Mouse (Mus musculus) small intestine, adult 2 months (tissue): ENCODE measurements around the gene S1pr2. TPM values are rescaled to one million over a fixed set of nuclear protein-coding genes. Genes with fewer than 3 reads are reported as not detected.
"Not testable (repeated sequence)": the region's sequence is repeated elsewhere in the genome, so short reads cannot be mapped to it uniquely, and the experiment has no call there.

Source experiments
- H3K27ac ChIP-seq: fragments of 200-500 bp; 2 replicates; pipeline ENCODE4 v1.5.1; 2012; ENCODE audit warnings: low read depth, low read length, control low read depth, inconsistent platforms; ENCODE audit not compliant: insufficient read depth
- H3K27me3 ChIP-seq: fragments of 200-500 bp; 2 replicates; pipeline ENCODE4 v1.6.1; 2012; ENCODE audit warnings: mild to moderate bottlenecking, moderate library complexity, low read length, inconsistent platforms; ENCODE audit not compliant: control insufficient read depth, insufficient read depth
- H3K36me3 ChIP-seq: fragments of 200-500 bp; 2 replicates; pipeline ENCODE4 v1.6.1; 2012; ENCODE audit warnings: mild to moderate bottlenecking, low read length, control low read depth, inconsistent platforms; ENCODE audit not compliant: control insufficient read depth, insufficient read depth
- H3K4me1 ChIP-seq: fragments of 200-500 bp; 2 replicates; pipeline ENCODE4 v1.6.1; 2012; ENCODE audit warnings: low read length, inconsistent platforms, mixed read lengths; ENCODE audit not compliant: control insufficient read depth, insufficient read depth, insufficient read length
- H3K4me3 ChIP-seq: fragments of 200-500 bp; 2 replicates; pipeline ENCODE4 v1.5.1; 2012; ENCODE audit warnings: low read depth, mild to moderate bottlenecking, control low read depth, inconsistent platforms, low read length, moderate library complexity
- CTCF ChIP-seq: fragments of 200-500 bp; IDR thresholded peaks from 2 replicates; pipeline ENCODE4 v1.5.1; 2012; ENCODE audit warnings: low read depth, mild to moderate bottlenecking, control low read depth, inconsistent platforms, low read length, moderate library complexity, mixed read lengths; ENCODE audit not compliant: insufficient replicate concordance, insufficient read length; ENCODE audit errors: extremely low read depth
- POLR2A ChIP-seq: fragments of 200-500 bp; IDR thresholded peaks from 2 replicates; pipeline ENCODE4 v1.6.1; 2012; ENCODE audit warnings: low read depth, mild to moderate bottlenecking, control low read depth, inconsistent platforms, low read length, moderate library complexity
- WGBS: fragments of 180-500 bp; shearing (Covaris S2); methylation state at CpG from one replicate; pipeline ENCODE4 v1.1.7; 2018; 5-methylcytosine and 5-hydroxymethylcytosine counted together
- polyA plus RNA-seq: library from polyadenylated mRNA; depleted of rRNA; stranded (reverse); fragments of >200 nt; gene quantifications from 2 replicates; pipeline ENCODE4 v1.2.3, GENCODE M21; 2012

S1pr2 gene
- polyA plus RNA-seq, 1 experiment: 2.9 TPM

DNA sequence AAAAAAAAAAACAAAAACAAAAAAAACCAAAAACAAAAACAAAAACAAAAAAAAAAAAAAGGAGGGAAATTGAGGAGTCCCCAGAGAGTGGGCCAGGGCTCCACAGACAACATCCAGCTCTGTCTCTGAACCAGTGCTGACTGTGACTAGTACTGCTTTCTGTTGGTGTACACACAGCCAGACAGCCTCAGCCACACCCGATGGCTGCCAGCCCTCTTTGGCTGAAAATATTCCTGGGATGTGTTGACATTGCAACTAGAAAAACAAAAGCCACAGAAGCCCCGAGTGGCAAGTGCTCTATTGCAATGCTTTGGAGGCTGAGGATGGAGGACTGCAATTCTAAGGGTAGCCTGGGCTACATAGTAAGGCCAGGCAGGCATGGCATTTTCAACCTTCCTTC is 33.8 kb upstream of the S1pr2 start:
- Histone ChIP-seq H3K27ac (no peak overlapping the region), H3K4me1 (peaks cover 7% of the 10 kb centered on the region; the same call in 1 of the 2 replicates), H3K27me3 (no peaks in the 10 kb centered on the region), H3K36me3 (peaks cover 27% of the 10 kb centered on the region), H3K4me3 (no peak overlapping the region)
- WGBS: 22% methylated on average over 2 of the region's 2 CpGs
- TF ChIP-seq POLR2A (no peak), CTCF (no peak)

DNA sequence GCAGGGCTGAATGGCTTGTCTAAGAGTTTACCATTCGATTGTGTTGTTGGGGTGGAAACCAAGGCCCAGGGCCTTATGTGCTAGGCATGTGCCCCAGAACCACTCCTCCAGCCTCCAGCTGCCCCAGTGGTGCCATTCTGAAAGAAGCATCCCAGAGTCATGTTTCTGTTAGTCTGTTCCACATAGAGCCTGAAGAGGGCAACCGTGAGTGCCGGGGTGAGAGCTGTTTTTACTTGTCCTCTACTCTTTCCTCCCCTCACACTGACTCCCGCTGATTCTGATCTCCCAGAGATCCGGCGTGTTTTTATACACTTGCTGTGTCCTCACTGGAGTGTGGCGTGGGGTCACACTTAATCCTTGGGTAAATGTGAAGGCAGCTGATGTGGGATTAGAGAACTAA is 31.4 kb upstream of the S1pr2 start:
- H3K36me3 ChIP-seq: peaks cover 35% of the 10 kb centered on the region
- H3K27me3 ChIP-seq: no peaks in the 10 kb centered on the region
- peaks cover 2% of the 10 kb centered on the region; the same call in 1 of the 2 replicates for H3K4me1 ChIP-seq
- no peak for TF ChIP-seq POLR2A
- TF ChIP-seq CTCF: no peak
- no peak overlapping the region for H3K27ac ChIP-seq
- H3K4me3 ChIP-seq: no peak overlapping the region
- 85% methylated on average over 7 of the region's 7 CpGs for WGBS

DNA sequence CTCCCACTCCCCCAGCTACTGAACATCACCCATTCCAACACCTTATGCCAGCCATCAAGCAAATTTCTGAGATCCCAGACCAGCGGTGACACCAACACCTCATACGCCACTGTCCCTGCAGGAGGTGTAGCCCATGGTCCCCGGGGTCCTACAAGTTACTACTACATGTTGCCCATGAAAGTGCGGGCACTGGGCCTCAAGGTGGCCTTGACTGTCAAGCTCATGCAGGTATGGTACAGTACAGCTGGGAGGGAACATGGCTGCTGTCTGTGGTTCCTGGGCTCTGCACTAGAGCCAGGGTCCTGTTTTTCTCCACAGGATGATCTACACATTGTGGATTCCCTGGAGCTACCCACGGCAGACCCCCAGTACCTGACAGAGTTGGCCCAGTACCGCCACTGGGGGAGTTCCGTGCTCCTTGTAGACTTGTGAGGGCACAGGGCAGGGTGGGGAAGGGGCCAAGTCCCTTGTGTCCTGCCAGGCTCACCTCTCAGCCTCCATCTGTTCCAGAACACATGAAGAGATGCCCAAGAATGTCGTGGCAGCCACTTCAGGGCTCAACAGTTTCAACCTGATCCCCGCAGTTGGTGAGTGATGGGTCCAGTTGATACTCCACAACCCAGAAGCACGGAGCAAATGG is 30.9 kb upstream of the S1pr2 start:
- WGBS: 92% methylated on average over 10 of the region's 10 CpGs
- peaks cover 2% of the 10 kb centered on the region; the same call in 1 of the 2 replicates for H3K4me1 ChIP-seq
- H3K27me3 ChIP-seq: no peaks in the 10 kb centered on the region
- H3K27ac ChIP-seq: no peak overlapping the region
- peaks cover 35% of the 10 kb centered on the region for H3K36me3 ChIP-seq
- no peak overlapping the region for H3K4me3 ChIP-seq
- TF ChIP-seq CTCF (no peak), POLR2A (no peak)

DNA sequence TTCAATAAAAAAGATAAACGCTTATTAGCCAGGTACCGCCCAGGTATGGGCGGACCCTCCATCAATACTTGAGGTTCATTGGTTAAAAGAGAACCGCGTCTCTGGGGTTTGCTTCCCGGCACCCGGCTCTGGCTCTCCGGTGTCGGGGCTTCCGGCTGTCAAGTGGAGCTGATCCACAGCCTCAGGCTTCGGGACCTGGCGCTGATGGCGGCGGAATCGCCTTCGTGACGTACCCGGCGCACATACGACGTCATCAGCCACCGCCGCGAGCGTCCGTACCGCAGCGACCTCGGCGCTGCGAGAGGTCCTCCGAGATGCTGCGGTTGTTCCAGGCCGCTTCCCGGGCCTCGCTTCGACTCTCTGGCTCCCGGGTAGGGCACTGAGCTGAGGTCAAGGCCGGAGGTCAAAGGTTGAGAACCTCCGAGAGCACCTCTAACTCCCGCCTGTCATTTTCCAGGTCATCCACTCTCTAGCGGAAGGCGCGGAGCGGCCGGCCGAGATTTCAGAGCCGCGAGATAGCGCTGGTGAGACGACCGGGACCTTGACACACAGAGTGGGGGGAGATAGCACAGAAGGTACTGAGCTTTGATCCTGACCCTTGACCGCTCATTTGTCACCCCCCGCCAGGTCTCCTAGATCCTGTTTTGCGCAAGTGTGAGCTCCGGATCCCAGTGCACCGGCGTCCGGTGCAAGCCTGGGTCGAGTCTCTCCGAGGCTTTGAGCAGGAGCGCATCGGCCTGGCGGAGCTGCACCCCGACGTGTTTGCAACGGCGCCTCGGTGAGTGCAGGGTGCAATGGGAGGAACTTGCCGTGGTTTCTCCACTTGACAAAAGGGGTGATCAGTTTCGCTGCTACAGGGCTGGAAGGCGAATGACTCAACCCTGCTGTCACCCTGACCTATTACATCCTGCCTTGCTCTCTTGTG is 26.3 kb upstream of the S1pr2 start, which contains the start of gene Mrpl4:
Gene Mrpl4 (plus strand): TSS at position 112 of the 925 bp plus-strand sequence.
- under 1% methylated on average over 72 of the region's 72 CpGs for WGBS
- Histone ChIP-seq H3K27me3 (no peaks in the 10 kb centered on the region), H3K4me3 (peak within 1 kb of the TSS; percentile 96), H3K4me1 (peaks cover 4% of the 10 kb centered on the region; the same call in 1 of the 2 replicates), H3K36me3 (peaks cover 27% of the 10 kb centered on the region), H3K27ac (peak within 1 kb of the TSS; percentile 82)
- TF ChIP-seq CTCF (no peak), POLR2A (peak; percentile 81)

DNA sequence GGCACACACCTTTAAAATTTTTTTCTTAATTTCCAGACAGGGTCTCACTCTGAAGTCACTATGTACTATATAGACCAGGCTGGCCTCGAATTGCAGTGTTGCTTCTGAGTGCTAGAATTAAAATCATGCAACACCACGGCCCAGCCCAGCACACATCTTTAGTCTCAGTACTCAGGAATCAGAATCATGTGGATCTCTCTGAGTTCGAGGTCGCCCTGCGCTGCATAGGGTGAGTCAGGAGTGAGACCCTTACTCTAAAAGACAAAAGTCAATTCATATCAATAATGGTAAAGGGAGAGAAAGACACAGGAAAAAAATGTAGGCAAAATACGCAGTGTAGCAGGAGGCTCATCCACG is 25.7 kb upstream of the S1pr2 start:
- Histone ChIP-seq H3K27me3 (no peaks in the 10 kb centered on the region), H3K4me3 (peak overlapping the region; percentile 96), H3K36me3 (peaks cover 21% of the 10 kb centered on the region), H3K27ac (peak overlapping the region; percentile 82), H3K4me1 (peaks cover 4% of the 10 kb centered on the region; the same call in 1 of the 2 replicates)
- WGBS: 8% methylated on average over 7 of the region's 7 CpGs
- TF ChIP-seq CTCF: no peak
- TF ChIP-seq POLR2A: no peak

DNA sequence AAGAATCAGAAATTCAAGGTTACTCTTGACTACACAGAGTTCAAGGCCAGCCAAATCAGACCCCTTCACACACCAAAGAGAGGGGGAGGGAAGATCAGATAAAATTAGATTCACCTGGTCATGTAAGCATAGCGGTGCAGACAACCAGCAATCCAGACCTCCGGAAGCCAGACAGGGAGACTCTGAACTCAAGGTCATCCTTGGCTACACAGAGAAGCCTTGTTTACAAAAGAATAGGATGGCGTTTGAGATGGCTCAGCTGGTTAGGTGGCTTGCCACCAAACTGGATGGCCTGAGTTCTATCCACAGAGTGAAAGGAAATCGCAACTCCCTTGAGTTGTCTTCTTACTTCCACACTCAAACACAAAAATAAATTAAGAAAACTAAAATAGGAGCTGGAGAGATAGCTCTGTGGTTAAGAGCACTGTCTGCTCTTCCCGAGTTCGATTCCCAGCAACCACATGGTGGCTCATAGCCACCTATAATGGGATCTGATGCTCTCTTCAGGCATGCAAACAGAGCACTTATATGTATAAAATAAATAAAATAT is 25.1 kb upstream of the S1pr2 start:
- Histone ChIP-seq H3K27me3 (no peaks in the 10 kb centered on the region), H3K4me1 (peaks cover 4% of the 10 kb centered on the region; the same call in 1 of the 2 replicates), H3K4me3 (no peak overlapping the region), H3K36me3 (peaks cover 15% of the 10 kb centered on the region), H3K27ac (no peak overlapping the region)
- 52% methylated on average over 6 of the region's 6 CpGs for WGBS
- TF ChIP-seq POLR2A (no peak), CTCF (no peak)

DNA sequence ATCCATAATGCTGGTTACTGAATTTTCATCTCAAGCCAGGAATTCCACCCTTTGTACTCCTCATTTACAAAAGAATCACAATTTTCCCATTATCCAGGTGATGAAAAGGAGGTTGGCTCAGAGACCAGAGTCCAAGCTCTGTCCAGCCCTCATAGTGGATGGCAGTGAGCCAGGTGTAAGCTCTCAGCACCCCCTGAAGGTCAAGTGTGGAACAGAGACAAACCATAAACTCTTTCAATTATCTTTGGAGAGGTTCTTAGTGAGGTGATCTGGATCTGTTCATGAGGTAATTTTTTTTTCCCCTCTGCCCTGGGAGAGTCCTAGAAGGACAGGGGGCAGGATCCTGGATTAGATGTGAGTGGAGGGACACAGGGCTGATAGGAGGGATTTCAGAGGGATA is 24.2 kb upstream of the S1pr2 start:
- Histone ChIP-seq H3K27me3 (no peaks in the 10 kb centered on the region), H3K27ac (no peak overlapping the region), H3K36me3 (peaks cover 10% of the 10 kb centered on the region; the same call in 1 of the 2 replicates), H3K4me3 (no peak overlapping the region), H3K4me1 (peaks cover 4% of the 10 kb centered on the region; the same call in 1 of the 2 replicates)
- TF ChIP-seq POLR2A (no peak), CTCF (peak; percentile 24; the same call in 1 of the 2 replicates)

DNA sequence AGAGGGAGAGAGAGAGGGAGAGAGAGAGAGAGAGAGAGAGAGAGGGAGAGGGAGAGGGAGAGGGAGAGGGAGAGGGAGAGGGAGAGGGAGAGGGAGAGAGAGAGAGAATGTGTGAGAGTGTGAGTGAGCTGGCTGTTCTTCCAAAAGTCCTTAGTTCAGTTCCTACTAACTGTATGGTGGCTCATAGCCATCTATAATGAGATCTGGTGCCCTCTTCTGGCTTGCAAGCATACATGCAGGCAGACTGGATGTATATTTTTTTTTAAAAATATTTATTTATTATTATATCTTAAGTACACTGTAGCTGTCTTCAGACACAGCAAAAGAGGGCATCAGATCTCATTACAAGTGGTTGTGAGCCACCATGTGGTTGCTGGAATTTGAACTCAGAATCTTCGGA is 21.8 kb upstream of the S1pr2 start:
- H3K4me1 ChIP-seq, H3K27me3 ChIP-seq, H3K36me3 ChIP-seq, H3K4me3 ChIP-seq, H3K27ac ChIP-seq: not testable (repeated sequence)
- WGBS: 63% methylated on average over 1 of the region's 1 CpGs
